Mouse (Mus musculus) liver, postnatal 0 days (tissue): ENCODE data around the gene Gm5129. TPM values are rescaled to one million over a fixed set of nuclear protein-coding genes. Genes with fewer than 3 reads are reported as not detected.

Source experiments
- ATAC-seq: fragments of 200-750 bp; cut with Nextera tagmentation; 2 replicates; pipeline ENCODE4 v1.8.0; 2017; ENCODE audit warnings: mild to moderate bottlenecking, moderate library complexity
- DNase-seq: peaks from one replicate; pipeline ENCODE4 v3.0.0-alpha.2; 2016
- H3K27ac ChIP-seq: fragments of 300-500 bp; sonication (generic); 2 replicates; pipeline ENCODE4 v1.5.1; 2014; ENCODE audit warnings: antibody characterized with exemption, moderate library complexity, mild to moderate bottlenecking, low read depth
- H3K27me3 ChIP-seq: fragments of 300-500 bp; sonication (generic); 2 replicates; pipeline ENCODE4 v1.6.1; 2014; ENCODE audit warnings: low read length, control low read depth, mixed read lengths; ENCODE audit not compliant: insufficient read depth
- H3K36me3 ChIP-seq: fragments of 300-500 bp; sonication (generic); replicated peaks from 2 replicates; pipeline ENCODE4 v1.6.1; 2014; ENCODE audit warnings: mild to moderate bottlenecking, control low read depth, low read length, moderate library complexity, mixed read lengths; ENCODE audit not compliant: insufficient read depth
- H3K4me1 ChIP-seq: fragments of 300-500 bp; sonication (generic); 2 replicates; pipeline ENCODE4 v1.6.1; 2014; ENCODE audit warnings: antibody characterized with exemption, mild to moderate bottlenecking, control low read depth; ENCODE audit not compliant: insufficient read depth
- H3K4me2 ChIP-seq: fragments of 300-500 bp; sonication (generic); 2 replicates; pipeline ENCODE4 v1.6.1; 2014; ENCODE audit warnings: low read depth, mild to moderate bottlenecking, low read length, moderate library complexity, mixed read lengths
- H3K4me3 ChIP-seq: fragments of 300-500 bp; sonication (generic); 2 replicates; pipeline ENCODE4 v1.5.1; 2014; ENCODE audit warnings: low read depth, low read length
- H3K9ac ChIP-seq: fragments of 300-500 bp; sonication (generic); replicated peaks from 2 replicates; pipeline ENCODE4 v1.6.1; 2014; ENCODE audit warnings: mild to moderate bottlenecking, moderate library complexity
- H3K9me3 ChIP-seq: fragments of 300-500 bp; sonication (generic); 2 replicates; pipeline ENCODE4 v1.6.1; 2016; ENCODE audit warnings: mild to moderate bottlenecking, control low read depth, low read length, mixed read lengths
- CTCF ChIP-seq: sonication (generic); IDR thresholded peaks from 2 replicates; pipeline ENCODE4 v1.5.1; 2016; ENCODE audit warnings: antibody characterized with exemption, low read depth
- EP300 ChIP-seq: IDR thresholded peaks from 2 replicates; pipeline ENCODE4 v1.6.1; 2016; ENCODE audit warnings: antibody characterized with exemption, low read depth, mild to moderate bottlenecking
- WGBS: fragments of 180-500 bp; shearing (Covaris S2); extraction: QIAGEN DNeasy Blood & Tissue Kit; methylation state at CpG from one replicate; pipeline ENCODE4 v1.1.7; 2014; ENCODE audit not compliant: insufficient replicate concordance; 5-methylcytosine and 5-hydroxymethylcytosine counted together
- polyA plus RNA-seq: library from polyadenylated mRNA; unstranded; fragments of >200 nt; fragmentation: Nextera tagmentation; extraction: Ambion mirVana; gene quantifications from 2 replicates; pipeline ENCODE4 v1.2.1, GENCODE M21; 2015

The Gm5129 gene
- polyA plus RNA-seq, 1 experiment from 2014 or later: not detected

DNA sequence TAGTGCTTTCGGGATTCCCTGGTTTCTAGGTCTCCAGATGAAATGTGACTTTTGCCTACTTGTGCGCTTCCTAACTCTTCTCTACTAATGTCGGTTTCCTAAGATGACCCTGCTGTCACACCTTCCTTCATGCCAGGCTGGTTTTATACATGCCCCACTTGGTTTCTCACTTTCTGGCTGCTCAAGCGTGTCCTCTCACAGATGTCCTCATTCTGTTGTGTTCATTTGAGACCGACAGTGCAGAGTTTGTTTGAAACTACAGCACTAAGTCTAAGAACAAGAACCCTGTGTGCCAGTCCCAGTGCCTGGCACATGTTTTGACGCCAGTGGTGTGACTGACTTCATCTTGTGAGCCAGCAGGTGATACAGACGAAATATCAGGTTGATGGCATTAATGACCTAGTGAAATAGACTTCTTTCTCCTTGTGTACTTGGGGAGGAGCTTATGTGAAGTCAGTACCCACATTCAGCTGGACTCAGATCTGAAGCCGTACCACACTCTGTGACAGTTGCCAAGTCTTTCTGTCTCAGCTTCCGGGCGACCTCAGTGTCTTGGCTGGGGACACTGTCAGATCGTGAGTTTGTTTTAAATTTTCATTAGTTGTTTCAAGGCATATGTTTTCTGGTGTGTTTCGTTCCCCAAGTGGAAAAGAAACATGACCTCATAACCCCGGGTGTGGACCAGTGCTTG is 37.9 kb upstream of the Gm5129 start:
- WGBS: 90% methylated on average over 13 of the region's 13 CpGs
- H3K27me3 ChIP-seq: no peaks in the 10 kb centered on the region
- TF ChIP-seq CTCF (no peak), EP300 (no peak)
- H3K9me3 ChIP-seq: no peaks in the 10 kb centered on the region
- H3K9ac ChIP-seq: no peak overlapping the region
- DNase-seq (no peak), ATAC-seq (no peak)
- H3K4me1 ChIP-seq: no peaks in the 10 kb centered on the region
- H3K27ac ChIP-seq: 0 out of 2 replicates have a peak overlapping the region, but pooled peaks have one; percentile 14
- no peak overlapping the region for H3K4me2 ChIP-seq
- H3K36me3 ChIP-seq: peaks cover 25% of the 10 kb centered on the region
- H3K4me3 ChIP-seq: no peak overlapping the region

DNA sequence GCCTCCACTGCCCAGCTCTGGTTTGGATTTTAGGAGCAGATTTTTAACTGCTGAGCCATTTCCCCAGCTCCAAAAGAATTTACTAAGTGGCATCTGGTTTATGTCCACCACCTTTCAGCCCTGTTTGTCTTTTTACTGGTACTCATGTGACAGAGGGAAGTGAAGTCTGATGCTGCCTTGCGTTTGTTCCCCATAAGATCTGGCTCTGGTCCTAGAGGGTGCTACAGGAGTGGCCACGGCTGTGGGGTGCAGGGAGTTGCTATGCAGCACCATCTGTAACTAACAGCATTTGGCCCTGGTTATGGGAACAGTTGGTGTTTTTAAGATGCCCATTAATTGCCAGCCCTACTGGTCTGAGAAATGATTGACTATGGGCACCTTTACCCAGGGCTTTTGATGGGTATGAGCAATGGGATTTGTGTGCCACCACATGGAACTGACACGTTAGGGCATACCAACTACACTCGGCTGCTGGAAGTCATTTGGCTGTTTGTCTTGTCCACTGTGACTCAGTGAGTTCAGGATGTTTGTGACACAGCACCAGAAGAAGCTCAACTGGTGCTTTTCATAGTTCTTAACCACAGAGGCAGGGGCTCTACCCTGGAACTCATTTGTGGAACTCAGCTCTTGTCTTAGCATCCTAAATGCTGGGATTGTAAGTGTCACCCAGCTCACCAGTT is 37.1 kb upstream of the Gm5129 start:
- no peak for ATAC-seq
- H3K9ac ChIP-seq: no peak overlapping the region
- H3K27me3 ChIP-seq: no peaks in the 10 kb centered on the region
- TF ChIP-seq EP300 (no peak), CTCF (no peak)
- no peak for DNase-seq
- H3K9me3 ChIP-seq: no peaks in the 10 kb centered on the region
- H3K4me3 ChIP-seq: no peak overlapping the region
- no peaks in the 10 kb centered on the region for H3K4me1 ChIP-seq
- no peak overlapping the region for H3K27ac ChIP-seq
- H3K4me2 ChIP-seq: no peak overlapping the region
- H3K36me3 ChIP-seq: peaks cover 29% of the 10 kb centered on the region
- 65% methylated on average over 4 of the region's 4 CpGs for WGBS

DNA sequence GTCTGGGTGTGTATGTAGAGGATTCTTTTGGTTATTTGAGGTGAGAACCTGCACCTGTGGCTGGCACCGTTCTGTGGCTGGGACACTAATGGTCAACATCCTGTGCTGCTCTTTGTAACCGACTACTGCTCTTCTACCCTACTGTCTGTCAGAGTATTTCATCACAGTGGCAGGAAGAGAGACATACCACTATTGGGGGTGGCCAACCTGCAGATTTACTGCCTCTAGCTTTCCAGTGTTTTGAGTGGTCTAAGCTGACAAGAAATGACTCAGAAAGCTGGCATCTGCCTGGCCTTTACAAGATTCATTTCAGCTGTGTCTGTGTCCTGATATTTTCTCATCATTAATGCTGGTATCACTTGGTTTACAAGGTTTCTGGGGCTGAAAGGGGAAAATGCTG is 36.3 kb upstream of the Gm5129 start:
- TF ChIP-seq CTCF (no peak), EP300 (no peak)
- H3K27me3 ChIP-seq: no peaks in the 10 kb centered on the region
- no peaks in the 10 kb centered on the region for H3K4me1 ChIP-seq
- H3K27ac ChIP-seq: no peak overlapping the region
- DNase-seq (no peak), ATAC-seq (no peak)
- 22% methylated on average over 2 of the region's 2 CpGs for WGBS
- peaks cover 31% of the 10 kb centered on the region for H3K36me3 ChIP-seq
- H3K4me2 ChIP-seq: no peak overlapping the region
- H3K4me3 ChIP-seq: no peak overlapping the region
- no peak overlapping the region for H3K9ac ChIP-seq
- no peaks in the 10 kb centered on the region for H3K9me3 ChIP-seq

DNA sequence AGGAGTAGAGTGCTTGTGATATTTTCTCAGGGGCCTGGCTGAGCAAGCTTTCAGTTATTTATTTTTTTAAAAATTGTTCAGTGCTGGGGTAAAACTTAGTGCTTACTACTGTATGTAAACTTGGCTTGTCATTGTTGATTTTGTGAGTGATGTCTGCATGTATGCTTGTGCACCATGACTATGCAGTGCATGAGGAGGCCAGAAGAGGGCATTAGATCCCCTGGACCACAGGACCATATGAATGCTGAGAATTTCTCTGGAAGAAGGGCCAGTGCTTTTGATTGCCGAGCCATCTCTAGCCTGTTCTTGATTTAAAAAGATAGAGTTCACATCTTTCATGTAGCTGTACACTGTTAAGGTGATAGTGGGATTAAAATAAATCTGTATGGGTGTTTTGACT is 35.2 kb upstream of the Gm5129 start:
- Histone ChIP-seq H3K27ac (no peak overlapping the region), H3K9me3 (no peaks in the 10 kb centered on the region), H3K4me3 (no peak overlapping the region), H3K27me3 (no peaks in the 10 kb centered on the region), H3K36me3 (peaks cover 31% of the 10 kb centered on the region), H3K9ac (no peak overlapping the region), H3K4me1 (no peaks in the 10 kb centered on the region), H3K4me2 (no peak overlapping the region)
- ATAC-seq: no peak
- 86% methylated on average over 1 of the region's 1 CpGs for WGBS
- TF ChIP-seq EP300 (no peak), CTCF (peak; percentile 57)
- no peak for DNase-seq

DNA sequence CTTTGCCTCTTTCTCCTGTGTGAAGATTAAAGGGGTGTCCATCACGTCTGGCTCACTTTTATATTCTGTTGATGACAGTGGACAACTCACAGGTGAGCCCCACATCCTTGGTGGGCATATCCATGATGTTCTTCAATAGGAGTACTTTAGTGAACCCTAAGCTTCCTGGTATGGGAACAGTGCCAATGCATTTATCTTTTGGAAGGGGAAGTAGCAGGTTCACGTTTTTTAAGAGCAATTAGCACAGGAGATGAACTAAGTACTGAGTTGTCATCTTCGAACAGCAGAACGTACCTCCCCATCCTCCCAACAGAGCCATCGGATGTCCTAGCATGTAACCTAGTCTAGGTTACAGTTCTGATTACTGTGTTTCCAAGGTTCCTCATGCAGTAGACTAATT is 23.6 kb upstream of the Gm5129 start:
- Histone ChIP-seq H3K27ac (no peak overlapping the region), H3K4me2 (no peak overlapping the region), H3K4me3 (no peak overlapping the region), H3K4me1 (no peaks in the 10 kb centered on the region), H3K27me3 (no peaks in the 10 kb centered on the region), H3K9ac (no peak overlapping the region), H3K9me3 (no peaks in the 10 kb centered on the region), H3K36me3 (peaks cover 67% of the 10 kb centered on the region)
- DNase-seq (no peak), ATAC-seq (no peak)
- TF ChIP-seq CTCF: no peak
- TF ChIP-seq EP300: no peak
- 80% methylated on average over 5 of the region's 5 CpGs for WGBS

DNA sequence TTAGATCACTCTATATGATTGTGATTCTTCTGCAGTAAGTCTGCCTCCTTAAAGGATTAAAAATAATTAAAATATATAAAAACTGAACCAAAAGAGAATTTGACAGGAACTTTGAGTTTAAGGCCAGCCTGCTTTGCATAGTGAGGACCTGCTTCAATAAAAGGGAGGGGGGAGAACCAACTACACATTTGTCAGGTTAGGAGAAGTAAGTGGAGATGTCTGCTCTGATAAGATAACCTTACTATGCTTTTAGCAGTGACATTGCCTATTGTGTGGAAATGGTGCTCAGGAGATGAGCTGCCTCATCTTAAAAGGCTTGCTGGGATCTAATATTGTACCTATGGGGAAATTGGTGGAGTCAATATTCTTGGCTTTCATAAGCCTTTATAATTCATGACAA is 17.2 kb upstream of the Gm5129 start:
- Histone ChIP-seq H3K27ac (no peak overlapping the region), H3K4me3 (no peak overlapping the region)

More for the DNA sequence above, 17.2 kb upstream of the Gm5129 start:
- H3K4me1 ChIP-seq: no peaks in the 10 kb centered on the region
- DNase-seq: no peak
- no peaks in the 10 kb centered on the region for H3K27me3 ChIP-seq
- ATAC-seq: no peak
- no peak overlapping the region for H3K4me2 ChIP-seq
- H3K9ac ChIP-seq: no peak overlapping the region
- H3K9me3 ChIP-seq: no peaks in the 10 kb centered on the region
- TF ChIP-seq CTCF: no peak
- TF ChIP-seq EP300: no peak
- peaks cover 72% of the 10 kb centered on the region for H3K36me3 ChIP-seq
